Mouse (Mus musculus) ES-Bruce4 (cell line): Measurements from ENCODE around the gene Gm28051.

Experiments used
- CTCF ChIP-seq: IDR thresholded peaks from one replicate; pipeline ENCODE4 v1.8.1; 2011; ENCODE audit warnings: low read depth, low read length
- POLR2A ChIP-seq: IDR thresholded peaks from one replicate; pipeline ENCODE4 v1.8.1; 2011; ENCODE audit warnings: low read length; ENCODE audit not compliant: insufficient read depth

DNA sequence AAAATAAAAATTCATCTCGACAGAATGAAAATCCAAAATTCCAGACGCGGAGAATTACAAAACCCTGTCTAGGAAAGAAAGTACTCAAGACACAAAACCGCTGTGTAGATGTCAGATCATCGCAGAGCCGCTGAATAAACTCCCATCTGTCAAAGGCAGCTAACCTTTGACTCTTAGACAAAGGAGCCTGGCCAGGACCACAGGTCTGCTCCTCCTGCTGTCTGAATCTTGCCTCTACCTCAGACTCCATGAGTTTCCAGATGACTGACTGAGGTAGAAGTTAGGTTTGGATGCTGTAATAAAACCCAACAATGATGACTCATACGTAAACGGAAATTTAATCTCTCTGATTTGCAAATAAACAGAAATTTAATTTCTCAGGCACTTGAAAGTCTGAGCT, 34.6 kb downstream of the Gm28051 start:
- TF ChIP-seq CTCF: no peak
- no peak for TF ChIP-seq POLR2A
